Mouse (Mus musculus) liver, embryonic 14.5 days (tissue): ENCODE results near the gene Mcrs1. TPM values are rescaled to one million over a fixed set of nuclear protein-coding genes. Genes with fewer than 3 reads are reported as not detected.
"Not testable (repeated sequence)": the region's sequence is repeated elsewhere in the genome, so short reads cannot be mapped to it uniquely, and the experiment has no call there.

Source experiments
- ATAC-seq: fragments of 200-750 bp; cut with Nextera tagmentation; 2 replicates; pipeline ENCODE4 v1.8.0; 2017; ENCODE audit warnings: moderate number of reproducible peaks, mild to moderate bottlenecking, moderate library complexity; ENCODE audit not compliant: insufficient read depth
- DNase-seq, 3 experiments: peaks; one replicate each; pipeline ENCODE4 v3.0.0-alpha.2; 2012 to 2013; ENCODE audit warnings: low read depth in 3 of 3, low spot score in 3 of 3
- H3K27ac ChIP-seq: fragments of 300-500 bp; sonication (generic); 2 replicates; pipeline ENCODE4 v1.5.1; 2014; ENCODE audit warnings: moderate library complexity, mild to moderate bottlenecking, control low read depth, inconsistent platforms
- H3K27me3 ChIP-seq: fragments of 300-500 bp; sonication (generic); 2 replicates; pipeline ENCODE4 v1.6.1; 2014; ENCODE audit warnings: mild to moderate bottlenecking, low read length, moderate library complexity; ENCODE audit not compliant: control insufficient read depth, insufficient read depth
- H3K36me3 ChIP-seq: fragments of 300-500 bp; sonication (generic); replicated peaks from 2 replicates; pipeline ENCODE4 v1.6.1; 2014; ENCODE audit warnings: low read depth; ENCODE audit not compliant: control insufficient read depth, insufficient read depth
- H3K4me1 ChIP-seq, 2 experiments: fragments of 200-500 bp in 1 of 2; fragments of 300-500 bp in 1 of 2; sonication (generic) in 1 of 2; replicated peaks; 2 replicates each; pipeline ENCODE4 v1.6.1; 2012 to 2014; ENCODE audit warnings: antibody characterized with exemption in 1 of 2, inconsistent platforms in 1 of 2, low read length in 1 of 2; ENCODE audit not compliant: control insufficient read depth in 2 of 2, insufficient read depth in 2 of 2
- H3K4me2 ChIP-seq: fragments of 300-500 bp; sonication (generic); 2 replicates; pipeline ENCODE4 v1.6.1; 2014; ENCODE audit warnings: low read depth, mild to moderate bottlenecking, control low read depth, moderate library complexity
- H3K4me3 ChIP-seq, 2 experiments: fragments of 200-500 bp in 1 of 2; fragments of 300-500 bp in 1 of 2; sonication (generic) in 1 of 2; 2 replicates each; pipeline ENCODE4 v1.5.1; 2012 to 2014; ENCODE audit warnings: low read depth in 2 of 2, low read length in 2 of 2, mild to moderate bottlenecking in 2 of 2, control low read depth in 1 of 2, inconsistent platforms in 1 of 2, moderate library complexity in 1 of 2; ENCODE audit not compliant: insufficient read depth in 1 of 2
- H3K9ac ChIP-seq: fragments of 300-500 bp; sonication (generic); replicated peaks from 2 replicates; pipeline ENCODE4 v1.6.1; 2014; ENCODE audit warnings: mild to moderate bottlenecking, control low read depth, moderate library complexity
- H3K9me3 ChIP-seq: fragments of 300-500 bp; sonication (generic); 2 replicates; pipeline ENCODE4 v1.6.1; 2016; ENCODE audit warnings: low read length, mixed read lengths; ENCODE audit not compliant: control insufficient read depth
- CTCF ChIP-seq: IDR thresholded peaks from 2 replicates; pipeline ENCODE4 v1.5.1; 2016; ENCODE audit warnings: antibody characterized with exemption, low read depth, control low read depth
- EP300 ChIP-seq: IDR thresholded peaks from 2 replicates; pipeline ENCODE4 v1.6.1; 2016; ENCODE audit warnings: antibody characterized with exemption, low read depth
- whole genome bisulfite sequencing: fragments of 180-500 bp; shearing (Covaris S2); extraction: QIAGEN DNeasy Blood & Tissue Kit; methylation state at CpG from one replicate; pipeline ENCODE4 v1.1.7; 2014; ENCODE audit not compliant: insufficient replicate concordance; 5-methylcytosine and 5-hydroxymethylcytosine counted together
- polyA plus RNA-seq, 2 experiments: library from polyadenylated mRNA; depleted of rRNA in 1 of 2; stranded (reverse) in 1 of 2; unstranded in 1 of 2; fragments of >200 nt; fragmentation: Nextera tagmentation in 1 of 2; extraction: Ambion mirVana in 1 of 2; gene quantifications; 2 replicates each; pipeline versions ENCODE4 v1.2.1 to v1.2.3; 2012 to 2014

Gene Mcrs1
- polyA plus RNA-seq, 2 experiments, result 25.6 to 41.2 TPM

DNA sequence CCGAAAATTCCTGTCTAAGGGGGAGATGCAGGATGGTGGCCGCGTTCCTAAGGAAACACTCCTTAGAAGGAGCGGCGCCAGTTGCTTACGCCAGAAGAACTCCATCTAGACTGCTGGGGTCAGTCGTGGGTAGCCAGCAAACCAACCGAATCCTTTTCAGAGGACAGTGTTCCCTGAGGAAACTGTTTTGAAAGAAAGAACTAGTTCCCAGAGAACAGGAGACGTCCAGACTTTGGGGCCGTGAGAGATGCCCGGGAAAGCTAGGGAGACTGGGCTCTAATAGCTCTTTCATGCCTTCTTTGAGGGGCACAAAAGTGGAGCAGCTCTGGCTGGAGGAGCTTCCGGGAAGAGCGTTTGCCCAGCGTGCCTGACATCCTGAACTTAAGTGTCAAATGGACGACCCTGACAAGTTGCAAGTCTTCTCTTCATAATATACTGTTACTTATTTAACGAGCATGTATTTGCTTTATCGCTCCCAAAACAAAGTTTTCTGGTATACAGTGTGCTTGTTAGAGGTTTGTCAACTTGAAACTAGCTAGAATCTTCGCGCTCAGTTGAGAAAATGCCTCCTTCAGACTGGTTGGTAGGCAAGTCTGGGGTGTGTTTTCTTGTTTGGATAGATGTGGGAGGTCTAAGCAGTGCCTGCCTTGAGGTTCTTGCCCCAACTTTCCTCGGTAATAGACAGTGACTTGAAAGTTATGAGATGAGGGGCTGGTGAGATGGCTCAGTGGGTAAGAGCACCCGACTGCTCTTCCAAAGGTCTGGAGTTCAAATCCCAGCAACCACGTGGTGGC is 817 bp upstream of the Mcrs1 start:
- Histone ChIP-seq H3K9me3 (no peaks in the 10 kb centered on the region), H3K4me2 (peak overlapping the region; percentile 84), H3K36me3 (peaks cover under 1% of the 10 kb centered on the region), H3K9ac (peak overlapping the region; percentile 83), H3K27ac (peak overlapping the region; percentile 96), H3K27me3 (no peaks in the 10 kb centered on the region), H3K4me1 (peaks cover 5 to 15% of the 10 kb centered on the region in 2 experiments; a peak in 3 of 4 replicates), H3K4me3 (peak overlapping the region; percentile 78 to 89)
- TF ChIP-seq EP300 (no peak), CTCF (no peak)
- 2% methylated on average over 22 of the region's 22 CpGs for WGBS
- peak in 1 of 3 experiments; percentile 22 for DNase-seq
- peak; percentile 24; the same call in 1 of the 2 replicates for ATAC-seq

GRCm38 (mm10) chr15:99251111-99251510 is 650 bp downstream of the Mcrs1 start:
- peak overlapping the region; percentile 84 for H3K4me2 ChIP-seq
- peak; percentile 21 for ATAC-seq
- H3K36me3 ChIP-seq, H3K27me3 ChIP-seq, H3K27ac ChIP-seq, DNase-seq, H3K9me3 ChIP-seq: not testable (repeated sequence)
- peaks cover 5 to 15% of the 10 kb centered on the region in 2 experiments; a peak in 3 of 4 replicates for H3K4me1 ChIP-seq
- peak overlapping the region; percentile 63 for H3K9ac ChIP-seq
- WGBS, result under 1% methylated on average over 14 of the region's 15 CpGs
- H3K4me3 ChIP-seq, result peak overlapping the region; percentile 68 to 78

DNA sequence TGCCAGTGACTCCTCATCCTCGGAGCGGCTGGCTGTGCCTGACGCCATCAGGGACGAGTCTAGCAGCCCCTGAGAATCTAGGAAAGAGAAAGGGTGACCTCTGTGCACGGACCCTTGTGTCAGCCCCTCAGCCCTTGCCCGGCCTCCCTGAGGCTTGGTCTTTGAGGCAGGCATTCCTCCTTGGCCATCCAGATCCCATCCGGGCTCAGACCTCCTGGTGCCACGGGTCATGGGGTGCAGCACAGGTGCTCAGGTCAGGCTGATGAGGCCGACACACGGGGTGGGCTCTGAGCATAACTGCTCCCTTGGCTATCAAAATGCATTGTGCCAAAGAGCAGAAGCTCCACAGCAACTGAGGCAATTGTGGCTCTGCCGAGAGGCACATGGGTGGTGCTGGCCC is 1.8 kb downstream of the Mcrs1 start:
- no peak for TF ChIP-seq EP300
- no peaks in the 10 kb centered on the region for H3K9me3 ChIP-seq
- no peaks in the 10 kb centered on the region for H3K27me3 ChIP-seq
- no peak overlapping the region for H3K4me3 ChIP-seq
- H3K36me3 ChIP-seq, result peaks cover 2% of the 10 kb centered on the region
- peaks cover 5 to 15% of the 10 kb centered on the region in 2 experiments; a peak in 3 of 4 replicates for H3K4me1 ChIP-seq
- DNase-seq (no peak), ATAC-seq (no peak)
- H3K27ac ChIP-seq, result no peak overlapping the region
- no peak overlapping the region for H3K9ac ChIP-seq
- no peak overlapping the region for H3K4me2 ChIP-seq
- 75% methylated on average over 11 of the region's 11 CpGs for WGBS

GRCm38 (mm10) chr15:99248972-99249371 is 2.8 kb downstream of the Mcrs1 start:
- ATAC-seq, result no peak
- H3K9ac ChIP-seq, result no peak overlapping the region
- WGBS, result 77% methylated on average over 9 of the region's 9 CpGs
- H3K9me3 ChIP-seq, result no peaks in the 10 kb centered on the region
- no peak overlapping the region for H3K4me2 ChIP-seq
- TF ChIP-seq CTCF, result no peak
- no peak for TF ChIP-seq EP300
- H3K27ac ChIP-seq, result no peak overlapping the region
- no peaks in the 10 kb centered on the region for H3K27me3 ChIP-seq
- H3K4me3 ChIP-seq, result no peak overlapping the region
- peaks cover 5 to 15% of the 10 kb centered on the region in 2 experiments; a peak in 3 of 4 replicates for H3K4me1 ChIP-seq
- no peak for DNase-seq
- peaks cover 2% of the 10 kb centered on the region for H3K36me3 ChIP-seq

GRCm38 (mm10) chr15:99246736-99247135 is 5.0 kb downstream of the Mcrs1 start:
- not testable (repeated sequence) for H3K4me2 ChIP-seq, H3K36me3 ChIP-seq, H3K27me3 ChIP-seq, H3K4me1 ChIP-seq, H3K9me3 ChIP-seq, H3K9ac ChIP-seq, H3K27ac ChIP-seq, DNase-seq, H3K4me3 ChIP-seq, ATAC-seq
- 78% methylated on average over 6 of the region's 6 CpGs for WGBS
